Mouse (Mus musculus): ENCODE measurements around the gene Unc13d.

The Unc13d gene

DNA sequence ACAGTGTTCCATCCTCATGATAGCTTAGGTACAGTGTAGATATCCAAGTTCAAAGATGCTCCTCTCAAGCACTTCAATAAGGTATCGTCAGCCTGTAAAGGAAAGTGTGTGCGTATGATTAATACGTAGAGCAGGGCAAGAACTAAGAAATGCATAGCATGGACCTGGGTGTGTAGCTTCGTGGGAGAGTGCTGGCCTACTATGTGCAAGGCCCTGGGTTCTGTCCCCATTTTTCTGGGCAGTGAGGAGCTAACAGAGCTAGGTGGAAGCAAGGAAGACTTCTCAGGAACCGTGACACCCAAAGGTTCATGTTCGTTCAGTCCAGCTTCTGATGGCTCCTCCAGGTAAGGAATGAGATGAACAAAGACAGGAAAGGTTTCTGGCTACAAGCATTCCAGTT is 32.6 kb downstream of the Unc13d start:
- DNase-seq (ENCODE audit: low spot score in 2 of 2): no peak

DNA sequence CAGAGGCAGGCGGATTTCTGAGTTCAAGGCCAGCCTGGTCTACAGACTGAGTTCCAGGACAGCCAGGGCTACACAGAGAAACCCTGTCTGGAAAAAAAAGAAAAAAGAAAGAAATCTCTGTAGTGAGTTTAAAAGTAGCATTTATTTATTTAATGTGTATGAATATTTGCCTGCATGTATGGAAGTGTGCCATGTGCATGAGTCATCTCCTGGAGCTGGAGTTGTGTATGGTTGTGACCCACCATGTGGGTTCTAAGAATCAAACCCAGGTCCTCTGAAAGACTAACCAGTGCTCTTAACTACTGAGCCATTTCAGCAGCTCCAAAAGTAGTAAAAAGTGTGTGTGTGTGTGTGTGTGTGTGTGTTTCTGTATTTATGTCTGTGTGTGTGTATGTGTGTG is 34.5 kb downstream of the Unc13d start:
- no peak for DNase-seq (ENCODE audit: low spot score in 2 of 2)

DNA sequence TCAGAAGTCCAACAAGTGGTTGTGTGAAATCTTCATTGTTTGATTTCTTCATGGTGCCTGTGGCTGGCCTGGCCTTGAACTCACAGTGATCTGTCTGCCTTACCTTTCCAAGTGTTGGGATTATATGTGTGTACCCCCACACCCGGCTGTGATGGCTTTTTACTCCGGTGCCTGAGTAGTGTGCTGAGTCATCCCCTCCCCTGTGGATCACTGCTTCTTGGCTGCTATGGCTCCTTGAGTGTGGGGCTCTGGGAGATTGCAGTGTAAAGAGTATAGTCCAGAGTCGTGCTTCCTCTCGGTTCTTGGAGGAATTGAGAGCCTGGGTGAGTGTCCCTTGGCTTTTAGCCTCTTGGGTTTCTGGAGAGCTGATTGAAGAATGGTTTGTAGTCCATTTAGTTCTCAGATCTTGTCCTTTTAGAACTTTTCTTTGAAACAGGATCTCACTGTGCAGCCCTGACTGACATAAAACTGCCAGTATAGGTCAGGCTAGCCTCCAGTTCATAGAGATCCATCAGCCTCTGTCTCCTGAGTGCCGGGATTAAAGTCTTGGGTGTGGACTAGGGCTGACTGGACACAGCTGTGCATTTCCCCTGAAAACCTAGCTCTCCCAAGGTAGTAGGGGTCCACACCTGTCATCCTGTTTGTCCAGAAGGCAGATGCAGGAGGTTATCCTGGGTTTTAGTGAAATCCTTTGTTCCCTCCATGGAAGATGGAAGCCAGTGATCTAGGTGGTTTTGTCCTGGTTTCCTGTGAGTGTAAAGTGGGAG is 35.2 kb downstream of the Unc13d start:
- DNase-seq (ENCODE audit: low spot score in 2 of 2): no peak

DNA sequence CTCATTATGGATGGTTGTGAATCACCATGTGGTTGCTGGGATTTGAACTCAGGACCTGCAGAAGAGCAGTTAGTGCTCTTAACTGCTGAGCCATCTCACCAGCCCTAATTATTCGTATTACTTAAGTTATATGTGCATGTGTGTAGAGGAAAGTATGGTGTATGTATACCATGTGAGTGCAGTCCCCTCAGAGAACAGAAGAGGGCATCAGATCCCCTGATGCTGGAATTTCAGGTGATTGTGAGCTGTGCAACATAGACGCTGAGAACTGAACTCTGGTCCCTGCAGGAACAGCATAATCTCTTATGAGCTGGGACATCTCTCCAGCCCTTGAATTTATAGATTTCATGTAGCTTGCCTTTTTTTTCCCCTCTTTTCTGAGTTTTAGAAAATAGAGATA is 35.9 kb downstream of the Unc13d start:
- DNase-seq (ENCODE audit: low spot score in 2 of 2): no peak

DNA sequence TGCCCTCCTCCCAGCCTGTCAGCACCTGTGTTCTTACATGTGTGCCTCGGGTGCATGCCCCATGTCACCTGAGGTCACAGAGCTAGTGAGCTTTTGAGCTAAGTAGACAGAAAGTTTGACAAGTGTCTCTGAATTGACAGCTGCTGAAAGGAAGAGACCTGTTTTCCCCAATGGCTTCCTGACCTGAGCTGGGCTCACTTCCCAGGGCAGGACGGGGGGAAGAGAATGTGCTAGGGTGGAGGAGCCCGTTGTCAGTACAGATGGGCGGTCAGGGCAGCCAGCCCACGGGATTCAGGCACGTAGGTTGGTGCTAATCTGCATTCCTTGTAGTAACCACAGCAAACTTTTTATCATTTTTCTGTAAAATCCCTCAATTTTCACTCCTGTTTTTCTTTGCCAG is 37.2 kb downstream of the Unc13d start:
- DNase-seq (ENCODE audit: low spot score in 2 of 2): no peak

DNA sequence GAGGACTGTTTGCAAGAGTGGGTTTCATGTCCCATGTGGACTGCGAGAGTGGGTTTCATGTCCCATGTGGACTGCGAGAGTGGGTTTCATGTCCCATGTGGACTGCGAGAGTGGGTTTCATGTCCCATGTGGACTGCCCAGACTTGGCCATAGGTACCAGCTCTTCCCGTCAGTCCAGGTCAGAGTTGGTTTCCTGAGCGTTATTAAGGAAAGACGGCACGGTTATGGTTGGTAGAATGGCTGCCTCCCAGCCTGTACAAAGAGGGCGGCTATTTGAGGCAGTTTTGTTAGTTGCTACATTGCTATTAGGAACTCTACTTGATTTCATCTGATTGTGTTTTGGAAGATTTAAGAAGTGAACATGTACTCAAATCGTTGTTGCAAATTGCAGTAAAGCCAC is 39.9 kb downstream of the Unc13d start:
- no peak for DNase-seq (ENCODE audit: low spot score in 2 of 2)

DNA sequence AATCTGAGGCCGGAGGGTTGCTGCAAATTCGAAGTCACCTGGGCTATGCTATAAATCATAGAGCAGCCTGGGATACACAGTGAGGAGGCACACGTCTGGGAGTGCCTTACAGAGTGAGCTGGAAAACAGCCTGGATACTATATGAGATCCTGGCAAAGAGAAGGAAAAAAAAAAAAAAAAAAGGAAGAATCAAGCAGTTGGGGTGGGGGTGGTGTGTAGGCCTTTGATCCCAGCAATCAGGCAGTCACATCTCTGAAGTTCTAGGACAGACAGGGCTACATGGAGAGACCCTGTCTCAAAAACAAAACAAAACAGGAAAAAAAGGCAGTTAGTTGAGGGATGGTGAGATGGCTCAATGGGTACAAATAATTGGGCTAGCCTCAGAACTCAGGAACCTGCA is 41.1 kb downstream of the Unc13d start:
- DNase-seq (ENCODE audit: low spot score in 2 of 2): no peak

DNA sequence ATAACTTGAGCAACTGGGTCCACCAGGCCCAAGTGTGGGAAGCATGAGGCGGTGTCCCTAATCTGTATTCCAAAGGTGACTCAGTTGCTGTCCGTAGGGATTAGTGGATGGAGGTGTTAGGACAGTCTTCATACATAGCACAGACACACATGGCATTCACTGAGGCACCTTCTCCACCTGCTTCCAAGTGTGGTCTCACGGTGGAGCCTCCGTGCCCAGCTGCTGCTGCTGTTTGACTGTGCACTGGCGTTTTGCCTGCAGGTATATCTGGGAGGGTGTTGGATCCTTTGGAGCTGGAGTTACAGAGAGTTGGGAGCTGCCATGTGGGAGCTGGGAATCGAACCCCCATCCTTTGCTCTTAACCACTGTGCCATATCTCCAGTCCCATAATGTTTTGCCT is 43.2 kb downstream of the Unc13d start:
- DNase-seq (ENCODE audit: low spot score in 2 of 2): no peak

DNA sequence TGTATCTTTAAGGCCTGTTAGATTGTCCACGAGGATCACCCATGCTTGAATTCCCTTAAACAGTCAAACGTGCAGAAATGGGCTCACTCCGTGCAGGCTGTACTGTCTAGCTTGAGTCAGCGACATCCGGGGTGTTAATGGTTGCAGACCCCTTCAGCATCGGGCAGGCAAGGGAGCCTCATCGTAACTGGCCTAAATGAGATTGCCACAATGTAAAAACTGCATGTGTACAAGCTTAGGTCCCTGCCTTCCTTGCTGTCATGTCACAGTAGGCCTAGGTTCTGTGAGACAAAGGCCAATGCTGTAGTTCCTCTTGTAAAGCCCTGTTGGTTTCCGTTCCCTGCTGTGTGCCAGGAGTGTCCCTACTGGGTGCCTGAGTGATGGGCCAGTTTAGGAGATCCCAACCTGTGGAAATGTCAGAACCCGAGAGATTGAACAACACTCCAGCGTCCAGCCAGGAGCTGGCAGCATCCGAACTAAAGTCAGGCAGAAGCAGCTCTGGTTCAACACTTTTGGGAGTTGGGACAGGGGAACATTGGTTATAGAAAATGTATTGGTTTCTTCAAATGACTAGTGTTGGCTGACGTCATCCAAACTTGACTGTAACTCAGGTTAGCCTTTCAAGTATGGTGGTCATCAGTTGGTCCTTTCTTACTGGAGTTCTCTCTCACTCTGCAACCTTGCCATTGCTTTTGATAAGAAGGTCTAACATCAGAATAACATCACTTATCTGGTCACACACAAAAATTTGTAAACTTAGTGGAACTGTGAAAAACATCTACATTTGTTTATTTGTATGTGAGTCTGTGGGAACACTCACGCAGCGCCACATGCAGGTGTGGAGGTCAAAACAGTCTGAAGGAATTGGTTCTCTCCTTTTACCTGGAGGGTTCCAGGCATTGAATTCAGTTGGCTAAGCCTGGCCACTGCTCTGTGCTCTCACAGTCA is 46.6 kb downstream of the Unc13d start:
- peak in 1 of 2 experiments; percentile 36 for DNase-seq (ENCODE audit: low spot score in 2 of 2)

DNA sequence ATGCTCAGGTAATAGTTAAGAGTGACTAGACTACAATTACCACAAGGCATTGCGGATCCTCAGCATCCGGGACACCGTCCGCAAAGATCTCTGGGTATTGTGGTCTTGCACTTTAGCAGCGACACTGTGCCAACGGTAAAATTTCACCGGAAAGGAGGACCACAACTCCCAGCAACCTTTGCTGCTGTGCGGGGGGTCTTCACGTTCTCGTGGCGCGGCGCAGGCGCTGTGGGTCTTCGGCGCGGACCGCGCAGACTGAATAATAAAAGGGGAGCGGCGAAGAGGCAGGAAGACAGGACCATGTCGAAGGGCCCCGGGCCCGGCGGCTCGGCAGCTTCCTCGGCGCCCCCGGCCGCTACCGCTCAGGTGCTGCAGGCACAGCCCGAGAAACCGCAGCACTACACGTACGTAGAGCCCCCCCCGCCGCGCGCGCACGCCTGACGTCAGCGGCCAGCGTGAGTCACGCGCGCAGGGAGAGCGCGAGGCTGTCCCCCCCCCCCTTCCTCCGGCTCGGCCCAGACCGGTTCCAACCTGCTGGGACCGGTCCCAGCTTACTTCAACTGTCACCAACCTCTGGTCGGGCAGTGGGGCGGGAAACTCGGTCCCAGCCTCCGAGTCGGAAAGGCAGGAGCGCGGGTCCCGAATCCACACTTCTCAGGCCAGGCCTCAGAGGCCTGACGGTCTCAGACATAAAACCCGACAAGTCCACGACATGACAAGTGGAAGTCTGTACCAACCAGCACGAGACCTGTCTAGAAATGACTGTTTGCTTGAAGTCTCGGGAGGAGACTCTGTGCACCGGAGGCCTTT is 47.5 kb downstream of the Unc13d start, which contains the start of gene Unk:
TSS of gene Unk (plus strand) at position 235 of the 810 bp plus-strand sequence.
- peak; percentile 92 to 96 for DNase-seq (ENCODE audit: low spot score in 2 of 2)

DNA sequence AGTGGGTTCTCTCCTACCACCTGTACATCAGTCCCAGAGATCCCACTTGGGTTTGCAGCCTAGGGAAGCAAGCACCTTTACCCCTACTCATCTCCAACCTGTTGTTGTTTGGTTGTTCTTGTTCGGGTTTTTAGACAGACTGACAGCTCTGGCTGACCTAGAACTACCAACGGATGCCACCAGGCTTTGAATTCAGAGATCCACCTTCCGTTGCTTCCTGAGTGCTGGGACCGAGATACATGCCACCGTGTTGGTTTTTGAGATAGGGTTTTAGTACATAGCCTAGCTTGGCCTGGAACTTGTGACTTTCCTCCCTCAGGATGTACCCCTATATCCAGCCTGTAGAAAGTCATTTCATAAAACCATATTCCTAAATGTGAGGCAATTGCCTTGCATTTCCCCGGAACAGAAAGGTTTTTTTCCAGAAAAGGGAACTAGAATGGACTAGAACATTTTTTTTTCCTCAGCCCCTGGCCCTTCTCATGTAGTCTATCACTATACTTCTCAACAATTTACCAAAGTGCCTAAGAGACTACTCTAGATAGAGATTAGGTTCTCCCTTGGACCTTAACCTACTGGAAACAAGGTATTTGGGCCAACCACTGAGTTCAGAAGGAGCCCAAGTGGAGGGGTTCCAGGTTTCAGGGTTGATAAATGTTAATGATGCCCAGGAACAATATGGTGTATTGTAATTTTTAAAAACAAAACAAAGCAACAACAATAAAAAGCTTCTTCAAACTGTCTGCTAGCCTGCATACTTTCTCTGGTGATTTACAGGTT is 48.5 kb downstream of the Unc13d start:
- no peak for DNase-seq (ENCODE audit: low spot score in 2 of 2)

DNA sequence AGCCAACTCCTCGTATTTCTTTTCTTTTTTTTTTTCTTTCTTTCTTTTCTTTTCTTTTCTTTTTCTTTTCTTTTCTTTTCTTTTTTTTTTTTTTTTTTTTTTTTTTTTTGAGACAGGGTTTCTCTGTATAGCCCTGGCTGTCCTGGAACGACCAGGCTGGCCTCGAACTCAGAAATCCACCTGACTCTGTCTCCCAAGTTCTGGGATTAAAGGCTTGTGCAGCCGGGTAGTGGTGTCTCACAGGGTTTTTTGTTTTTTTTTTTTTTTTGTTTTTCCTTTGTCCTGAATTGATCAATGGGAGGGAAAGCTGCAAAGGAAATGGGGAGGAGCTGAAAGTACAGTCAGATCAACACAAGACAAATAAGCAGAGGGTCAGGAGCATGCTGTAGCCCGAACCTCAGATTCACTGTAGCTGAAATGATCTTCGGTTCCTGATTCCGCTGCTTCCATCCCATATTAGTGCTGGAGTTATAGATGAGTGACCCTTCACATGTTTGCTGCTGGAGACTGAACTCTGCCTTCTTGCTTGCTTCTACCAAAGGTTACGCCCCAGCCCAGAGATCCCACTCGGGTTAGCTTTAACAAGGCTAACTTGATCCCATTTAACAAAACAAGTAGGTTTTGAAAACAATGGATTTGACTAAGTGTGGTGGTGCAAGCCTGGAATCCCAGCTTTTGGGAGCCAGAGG is 49.4 kb downstream of the Unc13d start:
- DNase-seq (ENCODE audit: low spot score in 2 of 2): no peak

DNA sequence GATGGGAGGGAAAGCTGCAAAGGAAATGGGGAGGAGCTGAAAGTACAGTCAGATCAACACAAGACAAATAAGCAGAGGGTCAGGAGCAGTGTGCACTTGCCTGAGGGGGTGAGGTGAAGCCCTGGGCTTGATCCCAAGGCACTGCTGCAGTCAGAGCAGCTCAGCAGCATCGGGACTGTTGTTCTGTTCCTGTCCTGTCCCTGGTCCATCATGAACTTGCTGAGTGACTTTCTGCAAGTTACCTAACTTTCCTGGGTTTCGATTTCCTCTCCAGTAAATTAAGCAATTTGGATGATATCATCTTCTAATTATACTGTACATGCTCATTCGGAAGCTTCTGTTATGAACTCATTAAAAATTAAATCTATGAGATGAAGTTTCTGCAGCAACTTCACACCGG is 50.0 kb downstream of the Unc13d start, which contains the start of gene H3f3b:
TSS of gene H3f3b (minus strand) at position 207 of the 400 bp plus-strand sequence.
- DNase-seq (ENCODE audit: low spot score in 2 of 2): no peak

DNA sequence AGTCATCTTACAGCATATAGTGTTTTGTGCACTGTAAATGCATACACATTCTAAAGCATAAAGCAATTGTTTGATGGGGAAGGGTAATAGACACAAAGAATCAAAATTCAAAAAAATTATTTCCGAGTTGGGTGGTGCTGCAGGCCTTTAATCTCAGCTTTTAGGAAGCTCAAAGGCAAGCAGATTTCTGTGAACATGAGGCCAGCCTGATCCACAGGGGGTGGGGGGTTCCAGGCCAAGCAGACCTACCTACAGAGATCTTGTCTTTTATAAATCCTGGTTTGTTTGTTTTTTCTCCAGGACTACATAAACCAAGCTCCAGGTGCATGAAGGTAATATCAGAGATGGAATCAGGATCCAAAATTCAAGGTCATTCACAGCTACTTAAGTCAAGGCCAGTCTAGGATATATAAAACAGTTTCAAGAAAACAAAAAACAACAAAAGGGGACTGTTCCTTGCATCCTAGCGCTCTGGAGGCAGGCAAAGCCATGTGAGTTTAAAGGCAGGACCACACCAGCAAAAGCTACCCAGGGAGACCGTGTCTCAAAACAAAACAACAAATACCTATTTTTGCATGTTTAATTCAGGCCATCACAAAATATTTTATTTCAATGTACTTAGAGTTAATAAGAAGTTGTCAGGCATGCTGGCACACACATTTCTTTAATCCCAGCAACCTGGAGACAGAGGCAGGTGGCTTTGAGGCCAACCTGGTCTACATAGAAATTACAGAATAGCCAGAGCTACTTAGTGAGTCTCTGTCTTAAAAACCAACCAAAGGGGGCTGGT is 52.5 kb downstream of the Unc13d start:
- DNase-seq (ENCODE audit: low spot score in 2 of 2): no peak

DNA sequence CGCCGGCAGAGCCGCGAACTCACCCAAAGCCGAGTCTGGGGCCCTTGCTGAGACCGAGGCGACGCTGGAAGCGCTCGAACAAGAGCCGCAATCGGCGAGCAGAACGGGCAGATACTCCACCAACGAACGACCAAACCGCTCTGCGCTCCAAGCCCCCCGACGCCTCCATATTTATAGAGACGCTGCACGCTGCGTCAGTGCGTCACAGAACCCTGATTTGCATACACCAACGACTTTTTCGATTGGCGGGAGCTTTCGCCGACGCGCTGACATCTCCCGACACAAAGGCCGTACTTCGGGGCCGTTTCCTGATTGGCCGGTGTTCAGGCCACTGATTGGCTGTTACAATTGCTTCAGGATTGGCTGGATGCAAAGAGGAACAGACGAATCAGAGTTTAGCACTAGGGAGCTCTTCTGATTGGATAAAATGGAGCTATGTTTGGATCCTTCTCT is 53.4 kb downstream of the Unc13d start:
- DNase-seq (ENCODE audit: low spot score in 2 of 2): peak; percentile 97

DNA sequence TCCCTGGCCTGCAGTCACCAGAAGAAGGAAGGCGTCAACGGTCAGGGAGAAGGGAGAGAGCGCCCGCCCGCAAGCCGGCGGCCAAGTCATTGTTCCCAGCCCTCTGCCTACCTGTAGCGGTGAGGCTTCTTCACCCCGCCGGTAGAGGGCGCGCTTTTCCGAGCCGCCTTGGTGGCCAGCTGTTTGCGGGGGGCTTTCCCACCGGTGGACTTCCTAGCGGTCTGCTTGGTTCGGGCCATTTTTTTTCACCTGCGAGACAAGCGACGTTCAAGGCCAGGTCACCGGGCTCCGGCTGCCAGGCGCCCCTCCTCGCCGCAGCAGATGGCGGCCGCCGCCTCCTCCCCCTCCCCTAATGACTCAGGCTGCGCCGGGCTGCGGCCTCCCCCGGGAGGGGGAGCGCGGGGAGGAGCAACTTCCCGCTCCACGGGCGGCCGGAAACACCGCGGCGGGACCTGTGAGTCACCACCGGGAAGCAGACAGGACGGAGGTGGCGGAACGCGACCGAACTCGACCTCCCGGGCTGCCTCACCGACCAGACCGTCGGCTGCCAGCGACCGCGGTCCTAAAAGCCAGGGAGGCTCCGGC is 53.9 kb downstream of the Unc13d start:
- peak; percentile 82 to 86 for DNase-seq (ENCODE audit: low spot score in 2 of 2)

DNA sequence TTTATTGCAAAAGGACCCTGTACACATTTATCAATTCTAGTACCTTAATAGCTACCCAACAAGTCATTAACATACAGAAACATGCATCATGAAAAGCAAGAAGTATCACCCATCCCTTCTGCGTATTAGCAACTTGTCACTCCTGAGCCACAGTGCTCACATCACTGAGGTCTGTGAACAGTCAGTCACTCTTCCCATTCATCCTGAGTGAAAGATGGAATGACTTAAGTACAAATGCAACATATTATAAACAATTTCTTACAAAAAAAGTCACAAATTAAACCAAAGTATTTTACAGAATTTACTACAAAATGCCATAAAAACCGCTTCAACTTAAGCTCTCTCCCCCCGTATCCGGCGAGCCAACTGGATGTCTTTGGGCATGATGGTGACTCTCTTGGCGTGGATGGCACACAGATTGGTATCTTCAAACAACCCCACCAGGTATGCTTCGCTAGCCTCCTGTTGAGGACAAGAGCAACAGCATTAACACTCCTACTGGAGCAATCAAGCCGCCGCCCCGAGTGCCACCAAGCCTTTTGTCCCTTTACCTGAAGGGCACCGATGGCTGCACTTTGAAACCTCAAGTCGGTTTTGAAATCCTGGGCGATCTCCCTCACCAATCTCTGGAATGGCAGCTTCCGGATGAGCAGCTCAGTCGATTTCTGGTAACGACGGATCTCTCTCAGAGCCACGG is 54.5 kb downstream of the Unc13d start:
- peak in 1 of 2 experiments; percentile 40 for DNase-seq (ENCODE audit: low spot score in 2 of 2)

DNA sequence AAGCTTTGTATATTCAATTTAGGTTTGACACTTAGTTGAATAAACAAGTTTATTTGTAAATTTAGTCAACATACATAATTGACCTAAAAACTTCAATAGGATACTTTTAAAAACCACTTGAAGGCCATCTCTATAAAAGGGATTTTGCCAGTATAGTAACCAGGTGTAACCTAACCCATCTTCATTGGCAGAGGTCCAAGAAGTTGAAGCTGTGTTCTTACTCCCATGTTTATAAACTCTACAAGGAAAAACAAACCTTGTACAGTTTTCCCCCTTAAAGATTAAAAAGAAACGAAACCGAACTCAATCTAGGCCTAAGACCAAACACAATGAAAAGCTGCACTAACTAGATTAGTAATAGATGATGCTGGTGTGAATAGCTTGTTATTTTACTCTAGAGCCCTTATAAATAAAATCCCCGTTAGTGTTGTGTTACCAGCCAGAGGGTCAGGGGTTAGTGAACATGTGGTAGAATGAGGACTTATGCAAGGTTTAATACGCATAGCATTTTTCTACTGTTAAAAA is 55.4 kb downstream of the Unc13d start:
- no peak for DNase-seq (ENCODE audit: low spot score in 2 of 2)

Data from thymus, postnatal 10 days (tissue).